Mouse (Mus musculus): ENCODE measurements around the gene Atp5g2. TPM values are rescaled to one million over a fixed set of nuclear protein-coding genes. Genes with fewer than 3 reads are reported as not detected.

The Atp5g2 gene
- polyA plus RNA-seq, 1 experiment from 2014 or later = 74.2 TPM

DNA sequence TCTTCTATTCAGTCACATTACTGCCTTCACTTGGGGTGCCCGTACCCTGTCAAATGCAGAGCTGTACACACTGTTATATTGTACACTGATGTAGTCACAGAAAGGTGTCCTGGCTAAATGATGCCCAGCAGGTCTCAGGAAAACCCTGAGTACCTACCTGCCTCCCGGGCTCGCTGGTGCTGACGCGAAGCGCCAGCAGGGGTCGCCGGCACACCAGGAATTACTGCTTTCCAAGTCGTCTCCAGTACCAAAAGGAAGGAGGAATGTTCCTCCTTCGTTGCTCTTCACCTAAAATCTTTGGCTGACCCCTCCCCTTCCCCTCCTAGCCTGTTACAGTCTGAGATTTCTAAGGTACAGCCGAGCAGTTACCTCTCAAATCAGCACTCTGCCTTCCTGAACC lies 26.0 kb upstream of the Atp5g2 start:
- Histone ChIP-seq H3K4me3 (ENCODE audit: low read depth, low read length) (no peak overlapping the region), H3K4me2 (no peak overlapping the region), H3K9ac (ENCODE audit: low read depth, low read length) (no peak overlapping the region), H3K4me1 (replicated peaks; ENCODE audit: control insufficient read depth, insufficient read depth, low read length) (no peaks in the 10 kb centered on the region), H3K27ac (ENCODE audit: low read depth, low read length) (no peak overlapping the region), H3K27me3 (replicated peaks; ENCODE audit: control insufficient read depth, insufficient read depth, low read length) (peaks cover 67% of the 10 kb centered on the region), H3K9me3 (ENCODE audit: control insufficient read depth, low read length) (no peaks in the 10 kb centered on the region), H3K36me3 (ENCODE audit: control insufficient read depth, insufficient read depth, low read length) (no peaks in the 10 kb centered on the region)
- DNase-seq (ENCODE audit: low spot score) = peak; percentile 62
- 1% methylated on average over 11 of the region's 11 CpGs for WGBS
- no peak for ATAC-seq (replicated peaks; ENCODE audit: low FRiP score)

DNA sequence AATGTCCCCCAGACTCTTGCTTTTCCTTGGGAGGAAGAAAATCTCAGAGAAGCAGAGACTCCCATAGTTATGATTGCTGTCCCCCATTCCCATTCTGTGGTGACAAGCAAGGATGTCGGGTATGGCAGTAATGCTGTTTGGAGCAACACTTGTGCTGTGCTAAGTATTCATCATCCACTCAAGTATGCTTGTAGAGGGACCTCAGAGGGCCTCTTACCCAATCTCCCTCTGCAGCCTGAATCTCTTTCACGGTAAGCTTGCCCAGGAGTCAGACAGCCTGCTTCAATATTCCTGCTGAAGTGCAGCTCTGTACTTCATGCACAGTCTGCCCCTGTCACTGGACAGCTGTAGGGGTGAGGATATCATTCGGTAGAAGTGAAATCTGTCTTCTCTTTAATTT lies 24.7 kb upstream of the Atp5g2 start:
- no peak for ATAC-seq (replicated peaks; ENCODE audit: low FRiP score)
- Histone ChIP-seq H3K27me3 (replicated peaks; ENCODE audit: control insufficient read depth, insufficient read depth, low read length) (peaks cover 80% of the 10 kb centered on the region), H3K4me1 (replicated peaks; ENCODE audit: control insufficient read depth, insufficient read depth, low read length) (no peaks in the 10 kb centered on the region), H3K4me2 (no peak overlapping the region), H3K36me3 (ENCODE audit: control insufficient read depth, insufficient read depth, low read length) (no peaks in the 10 kb centered on the region), H3K27ac (ENCODE audit: low read depth, low read length) (no peak overlapping the region), H3K9ac (ENCODE audit: low read depth, low read length) (no peak overlapping the region), H3K4me3 (ENCODE audit: low read depth, low read length) (no peak overlapping the region), H3K9me3 (ENCODE audit: control insufficient read depth, low read length) (no peaks in the 10 kb centered on the region)
- WGBS = 49% methylated on average over 3 of the region's 3 CpGs
- no peak for DNase-seq (ENCODE audit: low spot score)

DNA sequence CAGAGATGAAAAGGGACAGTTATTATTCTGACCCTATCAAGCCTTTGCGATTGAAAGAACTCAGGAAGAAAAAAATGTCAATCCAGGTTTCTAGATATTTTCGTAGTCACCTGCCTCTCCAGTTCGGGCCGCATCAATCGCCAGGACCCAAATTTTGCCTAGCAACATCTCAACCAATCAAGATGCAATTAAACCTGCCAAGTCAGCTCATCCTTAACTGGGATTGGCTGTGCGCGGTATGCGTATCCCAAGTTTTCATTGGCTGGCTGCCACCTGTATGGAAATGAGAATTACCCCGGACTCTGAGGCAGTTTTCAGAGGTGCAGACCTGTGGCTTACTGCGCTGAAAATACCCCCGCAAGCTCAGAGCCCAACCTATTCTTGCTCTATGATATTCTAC lies 21.4 kb upstream of the Atp5g2 start:
- WGBS = 3% methylated on average over 11 of the region's 11 CpGs
- peak; percentile 47; the same call in 1 of the 2 replicates for ATAC-seq (replicated peaks; ENCODE audit: low FRiP score)
- Histone ChIP-seq H3K4me2 (peak overlapping the region; percentile 76), H3K4me1 (replicated peaks; ENCODE audit: control insufficient read depth, insufficient read depth, low read length) (no peaks in the 10 kb centered on the region), H3K9ac (ENCODE audit: low read depth, low read length) (no peak overlapping the region), H3K27ac (ENCODE audit: low read depth, low read length) (no peak overlapping the region), H3K27me3 (replicated peaks; ENCODE audit: control insufficient read depth, insufficient read depth, low read length) (peaks cover 83% of the 10 kb centered on the region), H3K9me3 (ENCODE audit: control insufficient read depth, low read length) (no peaks in the 10 kb centered on the region), H3K36me3 (ENCODE audit: control insufficient read depth, insufficient read depth, low read length) (no peaks in the 10 kb centered on the region), H3K4me3 (ENCODE audit: low read depth, low read length) (no peak overlapping the region; the same call in 1 of the 2 replicates)
- DNase-seq (ENCODE audit: low spot score) = no peak

DNA sequence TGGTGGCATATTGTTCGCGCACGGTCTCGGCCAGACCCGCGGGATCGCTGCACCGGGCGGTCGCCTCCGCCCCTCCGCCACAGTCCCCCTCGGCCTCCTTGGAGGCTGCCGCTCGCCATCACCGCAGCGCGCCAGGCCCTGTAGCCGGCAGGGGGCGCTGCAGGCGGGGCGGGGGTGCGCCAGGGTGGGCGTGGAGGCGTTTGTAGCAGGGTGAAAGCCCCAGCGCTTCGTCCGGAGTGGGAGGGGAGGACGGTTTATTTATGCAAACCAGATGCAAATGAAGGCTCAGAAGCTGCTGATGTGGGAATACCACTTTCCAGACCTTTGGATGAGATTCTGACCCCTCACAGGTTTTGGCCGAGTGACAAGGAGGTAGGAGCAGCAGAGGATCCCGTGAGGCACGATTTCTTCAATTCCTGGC lies 20.8 kb upstream of the Atp5g2 start:
- H3K4me1 ChIP-seq (replicated peaks; ENCODE audit: control insufficient read depth, insufficient read depth, low read length) = no peaks in the 10 kb centered on the region
- DNase-seq (ENCODE audit: low spot score) (peak; percentile 73), ATAC-seq (replicated peaks; ENCODE audit: low FRiP score) (0 out of 2 replicates have a peak, but pooled peaks have one; percentile 49)
- peak overlapping the region; percentile 50 for H3K4me3 ChIP-seq (ENCODE audit: low read depth, low read length)
- under 1% methylated on average over 32 of the region's 32 CpGs for WGBS
- no peaks in the 10 kb centered on the region for H3K36me3 ChIP-seq (ENCODE audit: control insufficient read depth, insufficient read depth, low read length)
- H3K4me2 ChIP-seq = peak overlapping the region; percentile 76
- H3K27ac ChIP-seq (ENCODE audit: low read depth, low read length) = no peak overlapping the region
- no peaks in the 10 kb centered on the region for H3K9me3 ChIP-seq (ENCODE audit: control insufficient read depth, low read length)
- no peak overlapping the region for H3K9ac ChIP-seq (ENCODE audit: low read depth, low read length)
- H3K27me3 ChIP-seq (replicated peaks; ENCODE audit: control insufficient read depth, insufficient read depth, low read length) = peaks cover 79% of the 10 kb centered on the region

DNA sequence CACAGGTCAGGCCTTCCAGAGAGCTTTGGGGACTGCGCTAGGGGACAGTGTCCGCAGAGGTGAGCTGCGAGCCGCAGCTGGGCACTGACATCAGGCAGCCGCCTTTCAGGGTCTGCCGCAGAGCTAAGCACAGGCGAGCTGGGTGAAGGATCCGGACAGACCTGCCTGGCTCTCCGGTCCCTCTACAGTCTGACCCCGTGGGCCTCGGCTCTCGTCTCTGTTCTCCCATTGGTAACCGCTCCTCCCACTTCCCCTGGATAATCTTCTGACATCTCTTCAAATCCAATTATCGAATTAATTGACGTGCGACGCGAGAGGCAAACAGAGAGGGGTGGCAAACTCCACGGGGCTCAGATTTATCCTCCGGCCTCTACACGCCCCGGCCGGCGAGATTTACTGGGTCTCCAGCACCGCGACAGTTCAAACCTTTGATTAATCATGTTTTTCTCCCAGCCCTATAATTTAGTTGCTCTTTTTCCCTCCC lies 20.2 kb upstream of the Atp5g2 start:
- H3K9me3 ChIP-seq (ENCODE audit: control insufficient read depth, low read length) = no peaks in the 10 kb centered on the region
- no peak for ATAC-seq (replicated peaks; ENCODE audit: low FRiP score)
- no peaks in the 10 kb centered on the region for H3K4me1 ChIP-seq (replicated peaks; ENCODE audit: control insufficient read depth, insufficient read depth, low read length)
- no peak for DNase-seq (ENCODE audit: low spot score)
- WGBS = 5% methylated on average over 26 of the region's 26 CpGs
- no peak overlapping the region for H3K9ac ChIP-seq (ENCODE audit: low read depth, low read length)
- peak overlapping the region; percentile 76 for H3K4me2 ChIP-seq
- H3K36me3 ChIP-seq (ENCODE audit: control insufficient read depth, insufficient read depth, low read length) = no peaks in the 10 kb centered on the region
- H3K27me3 ChIP-seq (replicated peaks; ENCODE audit: control insufficient read depth, insufficient read depth, low read length) = peaks cover 79% of the 10 kb centered on the region
- no peak overlapping the region for H3K27ac ChIP-seq (ENCODE audit: low read depth, low read length)
- peak overlapping the region; percentile 50 for H3K4me3 ChIP-seq (ENCODE audit: low read depth, low read length)

DNA sequence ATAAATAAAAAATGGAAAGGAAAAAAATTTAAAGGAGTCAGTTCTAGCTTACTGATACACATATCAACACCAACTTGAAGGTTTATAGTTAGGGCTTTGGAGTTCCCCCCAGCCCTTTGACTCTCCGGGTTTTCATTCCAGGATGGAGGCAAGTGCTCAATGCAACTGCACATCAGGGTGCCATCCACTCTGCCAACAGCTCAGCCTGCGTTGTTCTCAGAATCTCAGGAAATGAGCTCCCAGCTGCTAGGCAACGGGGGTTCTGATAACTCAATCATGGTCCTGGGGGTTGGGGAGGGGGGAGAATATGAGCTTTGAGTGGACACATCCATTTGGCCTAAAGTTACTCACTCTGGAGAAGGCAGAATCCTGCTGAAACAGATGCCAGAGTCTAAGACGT lies 13.6 kb upstream of the Atp5g2 start:
- Histone ChIP-seq H3K4me2 (no peak overlapping the region), H3K36me3 (ENCODE audit: control insufficient read depth, insufficient read depth, low read length) (no peaks in the 10 kb centered on the region), H3K4me1 (replicated peaks; ENCODE audit: control insufficient read depth, insufficient read depth, low read length) (no peaks in the 10 kb centered on the region), H3K27me3 (replicated peaks; ENCODE audit: control insufficient read depth, insufficient read depth, low read length) (peaks cover 27% of the 10 kb centered on the region), H3K9ac (ENCODE audit: low read depth, low read length) (no peak overlapping the region), H3K27ac (ENCODE audit: low read depth, low read length) (no peak overlapping the region), H3K9me3 (ENCODE audit: control insufficient read depth, low read length) (no peaks in the 10 kb centered on the region), H3K4me3 (ENCODE audit: low read depth, low read length) (no peak overlapping the region)
- whole genome bisulfite sequencing = 27% methylated on average over 4 of the region's 4 CpGs
- ATAC-seq (replicated peaks; ENCODE audit: low FRiP score) = no peak
- no peak for DNase-seq (ENCODE audit: low spot score)

DNA sequence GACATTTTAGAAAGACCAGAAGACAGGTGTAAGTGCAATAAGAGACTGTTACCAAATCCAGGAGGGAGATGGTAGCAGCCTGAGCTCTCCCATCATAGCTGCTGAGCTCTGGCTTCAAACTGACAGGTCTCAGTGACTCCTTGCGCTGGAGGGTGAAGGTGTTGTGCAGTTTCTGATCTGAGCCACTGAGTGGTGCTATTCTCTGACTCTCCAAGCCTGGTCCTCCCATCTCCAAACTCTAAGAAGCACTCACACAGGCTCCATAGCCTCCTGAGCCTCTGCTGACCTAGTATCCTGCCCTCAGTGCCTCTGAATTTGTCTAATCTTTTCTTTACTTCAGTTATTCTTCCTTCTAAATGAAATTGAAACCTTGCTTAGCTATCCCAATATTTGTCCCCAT lies 11.5 kb upstream of the Atp5g2 start:
- Histone ChIP-seq H3K9ac (ENCODE audit: low read depth, low read length) (no peak overlapping the region), H3K4me2 (no peak overlapping the region), H3K36me3 (ENCODE audit: control insufficient read depth, insufficient read depth, low read length) (no peaks in the 10 kb centered on the region), H3K27me3 (replicated peaks; ENCODE audit: control insufficient read depth, insufficient read depth, low read length) (peaks cover 18% of the 10 kb centered on the region), H3K4me1 (replicated peaks; ENCODE audit: control insufficient read depth, insufficient read depth, low read length) (no peaks in the 10 kb centered on the region), H3K27ac (ENCODE audit: low read depth, low read length) (no peak overlapping the region), H3K9me3 (ENCODE audit: control insufficient read depth, low read length) (no peaks in the 10 kb centered on the region), H3K4me3 (ENCODE audit: low read depth, low read length) (no peak overlapping the region)
- ATAC-seq (replicated peaks; ENCODE audit: low FRiP score) (no peak), DNase-seq (ENCODE audit: low spot score) (no peak)
- 17% methylated on average over 1 of the region's 1 CpGs for WGBS

DNA sequence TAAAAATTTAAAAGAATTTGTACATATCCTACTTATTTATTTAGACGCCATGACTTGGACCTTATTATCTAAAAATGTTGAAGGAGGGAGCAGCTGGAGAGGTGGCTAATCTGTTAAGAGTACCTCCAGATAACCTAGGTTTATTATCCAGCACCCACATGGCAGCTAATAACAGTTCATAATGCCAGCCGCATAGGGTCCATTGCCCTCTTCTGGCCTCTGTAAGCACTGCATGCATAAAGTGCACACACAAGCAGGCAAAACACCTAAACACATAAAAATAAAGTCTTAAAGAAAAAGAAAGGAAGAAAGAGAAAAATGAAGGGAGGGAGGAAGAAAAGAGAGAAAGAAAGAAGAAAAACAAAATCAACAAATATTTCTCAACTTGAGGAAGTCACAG lies 4.2 kb upstream of the Atp5g2 start:
- H3K4me2 ChIP-seq = no peak overlapping the region
- no peak overlapping the region for H3K9ac ChIP-seq (ENCODE audit: low read depth, low read length)
- no peaks in the 10 kb centered on the region for H3K36me3 ChIP-seq (ENCODE audit: control insufficient read depth, insufficient read depth, low read length)
- H3K4me3 ChIP-seq (ENCODE audit: low read depth, low read length) = no peak overlapping the region
- no peak overlapping the region for H3K27ac ChIP-seq (ENCODE audit: low read depth, low read length)
- no peak for DNase-seq (ENCODE audit: low spot score)
- ATAC-seq (replicated peaks; ENCODE audit: low FRiP score) = no peak
- H3K4me1 ChIP-seq (replicated peaks; ENCODE audit: control insufficient read depth, insufficient read depth, low read length) = peaks cover 7% of the 10 kb centered on the region
- H3K27me3 ChIP-seq (replicated peaks; ENCODE audit: control insufficient read depth, insufficient read depth, low read length) = peaks cover 5% of the 10 kb centered on the region; the same call in 1 of the 2 replicates
- 89% methylated on average over 2 of the region's 2 CpGs for WGBS
- no peaks in the 10 kb centered on the region for H3K9me3 ChIP-seq (ENCODE audit: control insufficient read depth, low read length)

DNA sequence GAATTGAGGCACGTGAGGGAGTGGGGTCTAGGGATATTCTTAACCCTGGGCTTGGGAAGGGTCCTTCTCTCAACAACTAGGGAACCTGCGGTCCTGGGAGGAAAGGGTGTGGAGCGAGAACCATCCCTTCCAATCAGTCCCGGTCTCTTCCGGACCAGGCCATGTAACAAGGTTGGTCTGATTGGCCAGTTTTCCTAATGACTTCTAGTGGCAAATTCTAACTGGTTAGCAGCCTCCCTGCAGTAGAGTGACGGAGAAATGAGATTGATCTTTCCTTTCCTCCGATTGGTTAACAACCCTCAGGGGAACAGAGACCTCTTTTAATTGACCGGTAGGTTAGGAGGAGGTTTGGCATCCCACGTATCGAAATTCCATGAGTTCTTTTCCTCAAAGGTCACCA lies 1.4 kb upstream of the Atp5g2 start:
- Histone ChIP-seq H3K9ac (ENCODE audit: low read depth, low read length) (no peak overlapping the region), H3K4me3 (ENCODE audit: low read depth, low read length) (no peak overlapping the region), H3K27ac (ENCODE audit: low read depth, low read length) (peak overlapping the region; percentile 14; the same call in 1 of the 2 replicates), H3K4me2 (peak overlapping the region; percentile 64), H3K27me3 (replicated peaks; ENCODE audit: control insufficient read depth, insufficient read depth, low read length) (peaks cover 4% of the 10 kb centered on the region; the same call in 1 of the 2 replicates), H3K9me3 (ENCODE audit: control insufficient read depth, low read length) (no peaks in the 10 kb centered on the region), H3K36me3 (ENCODE audit: control insufficient read depth, insufficient read depth, low read length) (no peaks in the 10 kb centered on the region), H3K4me1 (replicated peaks; ENCODE audit: control insufficient read depth, insufficient read depth, low read length) (peaks cover 9% of the 10 kb centered on the region)
- WGBS = 13% methylated on average over 10 of the region's 10 CpGs
- ATAC-seq (replicated peaks; ENCODE audit: low FRiP score) = no peak
- peak; percentile 54 for DNase-seq (ENCODE audit: low spot score)

Measured in liver, embryonic 11.5 days (tissue).